Mouse (Mus musculus) heart, embryonic 16.5 days (tissue): Measurements from ENCODE around the gene Atp1a2. TPM values are rescaled to one million over a fixed set of nuclear protein-coding genes. Genes with fewer than 3 reads are reported as not detected.

Experiments
- ATAC-seq: fragments of 200-750 bp; cut with Nextera tagmentation; replicated peaks from 2 replicates; pipeline ENCODE4 v1.8.0; 2017; ENCODE audit warnings: moderate number of reproducible peaks; ENCODE audit not compliant: insufficient read depth, low FRiP score; ENCODE audit errors: extremely low read depth
- H3K27ac ChIP-seq: fragments of 300-500 bp; sonication (generic); 2 replicates; pipeline ENCODE4 v1.5.1; 2014; ENCODE audit warnings: mild to moderate bottlenecking, low read length, control low read depth, moderate library complexity
- H3K27me3 ChIP-seq: fragments of 300-500 bp; sonication (generic); 2 replicates; pipeline ENCODE4 v1.6.1; 2014; ENCODE audit warnings: low read length, mixed read lengths; ENCODE audit not compliant: control insufficient read depth, insufficient read depth
- H3K36me3 ChIP-seq: fragments of 300-500 bp; sonication (generic); 2 replicates; pipeline ENCODE4 v1.6.1; 2014; ENCODE audit not compliant: control insufficient read depth, insufficient read depth
- H3K4me1 ChIP-seq: fragments of 300-500 bp; sonication (generic); 2 replicates; pipeline ENCODE4 v1.6.1; 2014; ENCODE audit warnings: low read length, mixed read lengths; ENCODE audit not compliant: control insufficient read depth, insufficient read depth
- H3K4me2 ChIP-seq: fragments of 300-500 bp; sonication (generic); 2 replicates; pipeline ENCODE4 v1.6.1; 2014; ENCODE audit warnings: low read depth, mild to moderate bottlenecking, control low read depth, low read length
- H3K4me3 ChIP-seq: fragments of 300-500 bp; sonication (generic); 2 replicates; pipeline ENCODE4 v1.5.1; 2014; ENCODE audit warnings: mild to moderate bottlenecking, control low read depth, low read length
- H3K9ac ChIP-seq: fragments of 300-500 bp; sonication (generic); 2 replicates; pipeline ENCODE4 v1.6.1; 2014; ENCODE audit warnings: low read length, control low read depth
- H3K9me3 ChIP-seq: fragments of 300-500 bp; sonication (generic); replicated peaks from 2 replicates; pipeline ENCODE4 v1.6.1; 2016; ENCODE audit warnings: low read length; ENCODE audit not compliant: control insufficient read depth
- WGBS: fragments of 180-500 bp; shearing (Covaris S2); extraction: QIAGEN DNeasy Blood & Tissue Kit; methylation state at CpG from one replicate; pipeline ENCODE4 v1.1.7; 2014; 5-methylcytosine and 5-hydroxymethylcytosine counted together
- polyA plus RNA-seq: library from polyadenylated mRNA; unstranded; fragments of >200 nt; fragmentation: Nextera tagmentation; extraction: Ambion mirVana; gene quantifications from 2 replicates; pipeline ENCODE4 v1.2.1, GENCODE M21; 2015

The Atp1a2 gene
- polyA plus RNA-seq, 1 experiment from 2014 or later = 18.7 TPM

DNA sequence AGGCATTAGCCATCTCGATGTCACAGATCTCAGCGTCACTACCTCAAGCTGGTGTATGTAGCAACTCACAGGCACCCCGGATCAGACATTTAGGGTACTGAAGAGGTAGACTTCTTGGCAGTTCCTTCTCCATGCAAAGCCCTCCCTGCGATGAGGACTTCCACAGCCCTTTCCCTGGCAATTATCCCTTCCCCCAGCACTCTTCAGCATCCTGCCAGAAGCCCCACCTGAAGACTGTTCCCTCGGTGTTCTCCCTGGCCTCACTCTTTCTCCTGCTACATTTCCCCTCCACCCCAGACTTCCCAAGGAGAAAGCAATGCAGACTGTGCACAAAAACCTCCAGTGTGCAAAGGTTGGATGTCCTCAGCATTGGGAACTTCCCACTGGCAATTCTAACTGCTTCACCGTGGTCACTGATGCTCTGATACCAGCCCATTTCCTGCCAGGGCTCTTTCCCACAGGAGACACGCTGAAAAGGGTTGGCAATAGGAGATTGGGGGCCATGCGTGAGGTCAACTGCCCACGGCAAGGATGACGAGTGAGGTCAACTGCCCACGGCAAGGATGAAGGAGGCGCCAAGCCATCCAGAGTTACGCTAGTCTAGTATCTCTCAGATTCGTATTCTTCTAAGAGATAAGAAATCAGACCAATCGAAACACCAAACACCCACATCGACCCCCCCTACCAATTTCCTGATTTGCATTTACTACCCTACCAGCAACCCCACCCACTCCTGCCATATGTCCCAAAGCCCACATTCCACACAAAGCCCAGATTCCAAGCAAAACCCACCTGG is 29.5 kb upstream of the Atp1a2 start:
- Histone ChIP-seq H3K4me1 (peaks cover 2% of the 10 kb centered on the region; the same call in 1 of the 2 replicates), H3K27ac (no peak overlapping the region), H3K4me2 (no peak overlapping the region), H3K36me3 (no peaks in the 10 kb centered on the region), H3K9ac (no peak overlapping the region), H3K9me3 (peaks cover 4% of the 10 kb centered on the region), H3K27me3 (peaks cover 61% of the 10 kb centered on the region), H3K4me3 (no peak overlapping the region)
- no peak for ATAC-seq
- WGBS = 76% methylated on average over 16 of the region's 16 CpGs

DNA sequence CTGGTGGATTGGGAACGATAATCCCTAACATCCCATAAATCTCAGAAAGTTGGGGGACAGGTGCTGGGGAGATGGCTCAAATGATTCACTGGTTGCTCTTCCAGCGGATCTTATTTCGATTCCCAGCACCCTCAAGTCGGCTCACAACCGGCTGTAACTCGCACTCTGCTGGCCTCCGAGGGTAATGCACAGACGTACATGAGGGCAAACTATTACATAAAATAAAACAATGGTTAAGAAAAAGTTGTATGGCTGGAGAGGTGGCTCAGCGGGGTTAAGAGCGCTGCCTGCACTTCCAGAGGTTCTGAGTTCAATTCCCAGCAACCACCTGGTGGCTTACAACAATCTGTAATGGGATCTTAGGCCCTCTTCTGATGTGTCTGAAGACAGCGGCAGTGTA is 28.8 kb upstream of the Atp1a2 start:
- Histone ChIP-seq H3K27ac (no peak overlapping the region), H3K9me3 (peaks cover 4% of the 10 kb centered on the region), H3K36me3 (no peaks in the 10 kb centered on the region), H3K4me1 (peaks cover 2% of the 10 kb centered on the region; the same call in 1 of the 2 replicates), H3K27me3 (peaks cover 58% of the 10 kb centered on the region), H3K4me3 (peak overlapping the region; percentile 58), H3K4me2 (peak overlapping the region; percentile 88), H3K9ac (no peak overlapping the region)
- 52% methylated on average over 11 of the region's 11 CpGs for WGBS
- ATAC-seq = no peak

DNA sequence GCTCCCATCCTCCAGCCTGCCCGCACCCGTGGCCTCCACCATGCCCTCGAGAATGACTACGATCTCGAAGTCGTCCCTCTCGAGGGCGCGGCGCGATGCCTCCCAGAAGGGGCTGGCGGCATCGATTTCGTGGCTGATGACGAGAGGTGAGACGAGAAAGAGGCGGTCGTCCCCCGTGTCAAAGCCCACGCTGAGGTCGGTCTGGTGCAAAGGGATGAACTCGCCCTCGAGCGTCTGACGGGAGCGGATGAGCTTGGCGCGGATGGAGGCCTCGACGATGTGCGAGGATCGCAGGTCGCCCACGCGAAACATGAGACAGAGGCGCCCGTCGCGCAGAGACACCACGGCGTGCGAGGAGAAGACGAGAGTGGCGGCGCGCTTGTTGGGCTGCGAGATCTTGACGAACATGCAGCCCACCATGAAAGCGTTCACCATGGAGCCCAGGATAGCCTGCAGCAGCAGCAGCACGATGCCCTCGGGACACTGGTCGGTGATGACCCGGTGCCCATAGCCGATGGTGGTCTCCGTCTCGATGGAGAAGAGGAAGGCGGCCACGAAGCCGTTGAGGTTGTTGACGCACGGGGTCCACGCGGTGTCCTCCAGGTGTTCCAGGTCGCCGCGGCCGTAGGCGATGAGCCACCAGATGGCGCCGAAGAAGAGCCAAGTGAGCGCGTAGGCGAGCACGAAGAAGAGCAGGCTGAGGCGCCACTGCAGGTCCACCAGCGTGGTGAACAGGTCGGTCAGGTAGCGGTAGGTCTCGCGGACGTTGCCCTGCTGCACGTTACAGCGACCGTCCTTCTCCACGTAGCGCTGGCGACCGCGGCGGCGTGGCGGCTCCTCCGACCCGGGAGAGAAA is 28.0 kb upstream of the Atp1a2 start:
- 0 out of 2 replicates have a peak, but pooled peaks have one; percentile 22 for ATAC-seq
- 14% methylated on average over 94 of the region's 94 CpGs for WGBS

DNA sequence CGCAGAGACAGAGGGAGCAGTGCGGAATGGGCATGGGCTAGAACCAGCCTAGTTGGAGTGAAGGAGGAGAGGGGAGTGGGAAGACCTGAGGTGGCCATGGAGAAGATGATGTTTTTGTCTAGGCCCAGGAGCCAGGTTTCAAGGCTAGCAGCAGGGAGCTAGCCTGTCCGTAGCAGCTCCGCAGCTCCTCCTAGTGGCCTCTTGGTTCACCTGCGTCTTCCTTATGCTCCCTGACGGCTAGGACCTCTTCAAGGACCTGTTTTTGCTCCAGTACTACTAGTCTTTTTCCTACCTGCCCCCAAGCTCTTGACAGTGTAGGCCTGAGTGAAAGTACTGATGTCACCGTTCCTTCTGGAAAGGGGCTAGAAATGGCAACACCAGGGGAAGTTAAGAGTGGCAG is 26.9 kb upstream of the Atp1a2 start:
- H3K9ac ChIP-seq = no peak overlapping the region
- no peak overlapping the region for H3K4me3 ChIP-seq
- no peaks in the 10 kb centered on the region for H3K36me3 ChIP-seq
- H3K4me2 ChIP-seq = no peak overlapping the region
- H3K4me1 ChIP-seq = peaks cover 2% of the 10 kb centered on the region; the same call in 1 of the 2 replicates
- ATAC-seq = no peak; the same call in 1 of the 2 replicates
- WGBS = 10% methylated on average over 7 of the region's 7 CpGs
- peaks cover 51% of the 10 kb centered on the region for H3K27me3 ChIP-seq
- no peak overlapping the region for H3K27ac ChIP-seq
- peaks cover 4% of the 10 kb centered on the region for H3K9me3 ChIP-seq

More for the DNA sequence above, 28.0 kb upstream of the Atp1a2 start:
- peaks cover 4% of the 10 kb centered on the region for H3K9me3 ChIP-seq
- peak overlapping the region; percentile 88 for H3K4me2 ChIP-seq
- peak overlapping the region; percentile 58 for H3K4me3 ChIP-seq
- H3K9ac ChIP-seq = peak overlapping the region; percentile 60; the same call in 1 of the 2 replicates
- H3K27me3 ChIP-seq = peaks cover 56% of the 10 kb centered on the region
- H3K4me1 ChIP-seq = peaks cover 2% of the 10 kb centered on the region; the same call in 1 of the 2 replicates
- no peak overlapping the region for H3K27ac ChIP-seq
- no peaks in the 10 kb centered on the region for H3K36me3 ChIP-seq

DNA sequence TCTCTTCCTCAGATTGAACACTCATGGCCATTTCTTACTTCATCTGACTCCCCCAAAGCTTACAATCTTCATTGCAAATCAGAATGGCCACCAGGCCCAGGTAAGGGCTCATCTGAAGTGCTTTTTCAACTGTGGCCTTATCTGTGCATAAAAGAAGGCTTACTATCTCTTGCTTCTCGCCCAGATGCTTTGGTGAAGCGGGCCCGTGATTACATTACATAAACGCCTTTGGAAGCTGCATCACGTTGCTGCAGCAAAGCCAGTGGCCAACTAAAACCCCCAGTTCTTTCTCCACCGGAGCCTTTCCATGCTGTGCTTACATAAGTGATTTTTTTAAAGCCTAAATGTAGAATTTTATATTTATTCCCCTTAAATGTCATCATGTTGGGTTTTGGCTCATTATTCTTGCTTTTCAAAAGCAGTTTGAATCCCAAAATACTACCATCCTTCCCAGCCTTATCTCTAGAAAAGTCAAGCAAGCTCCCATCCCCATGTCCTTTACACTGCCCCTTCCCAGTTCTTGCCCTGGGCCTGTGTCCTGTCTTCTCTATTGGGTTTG is 26.0 kb upstream of the Atp1a2 start:
- no peak overlapping the region for H3K9ac ChIP-seq
- H3K4me1 ChIP-seq = peaks cover 2% of the 10 kb centered on the region; the same call in 1 of the 2 replicates
- 62% methylated on average over 6 of the region's 6 CpGs for WGBS
- H3K4me2 ChIP-seq = no peak overlapping the region
- peaks cover 43% of the 10 kb centered on the region for H3K27me3 ChIP-seq
- H3K4me3 ChIP-seq = no peak overlapping the region
- H3K36me3 ChIP-seq = no peaks in the 10 kb centered on the region
- peaks cover 4% of the 10 kb centered on the region for H3K9me3 ChIP-seq
- no peak for ATAC-seq
- no peak overlapping the region for H3K27ac ChIP-seq

DNA sequence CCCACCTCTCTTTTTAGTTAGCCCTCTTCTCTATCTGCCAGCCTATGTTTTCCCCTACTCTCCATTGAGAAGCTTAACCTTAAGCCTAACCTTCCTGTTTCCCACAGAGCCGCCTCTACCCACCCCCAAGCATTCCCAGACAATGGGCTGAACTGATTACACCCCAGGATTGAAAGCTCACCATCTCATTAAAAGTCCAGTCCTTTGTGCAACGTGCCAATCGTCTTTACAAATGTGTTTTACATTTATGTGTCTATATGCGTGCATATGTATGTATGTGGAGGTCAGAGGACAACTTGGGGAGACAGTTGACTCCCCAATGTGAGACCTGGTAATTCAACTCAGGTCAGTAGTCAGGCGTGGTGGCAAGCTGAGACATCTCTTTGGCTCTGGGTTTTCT is 25.4 kb upstream of the Atp1a2 start:
- no peak overlapping the region for H3K9ac ChIP-seq
- no peak overlapping the region for H3K4me3 ChIP-seq
- peaks cover 37% of the 10 kb centered on the region for H3K27me3 ChIP-seq
- 43% methylated on average over 5 of the region's 5 CpGs for WGBS
- H3K4me2 ChIP-seq = no peak overlapping the region
- no peak overlapping the region for H3K27ac ChIP-seq
- no peaks in the 10 kb centered on the region for H3K36me3 ChIP-seq
- H3K4me1 ChIP-seq = peaks cover 2% of the 10 kb centered on the region; the same call in 1 of the 2 replicates
- no peak for ATAC-seq
- H3K9me3 ChIP-seq = peaks cover 4% of the 10 kb centered on the region

DNA sequence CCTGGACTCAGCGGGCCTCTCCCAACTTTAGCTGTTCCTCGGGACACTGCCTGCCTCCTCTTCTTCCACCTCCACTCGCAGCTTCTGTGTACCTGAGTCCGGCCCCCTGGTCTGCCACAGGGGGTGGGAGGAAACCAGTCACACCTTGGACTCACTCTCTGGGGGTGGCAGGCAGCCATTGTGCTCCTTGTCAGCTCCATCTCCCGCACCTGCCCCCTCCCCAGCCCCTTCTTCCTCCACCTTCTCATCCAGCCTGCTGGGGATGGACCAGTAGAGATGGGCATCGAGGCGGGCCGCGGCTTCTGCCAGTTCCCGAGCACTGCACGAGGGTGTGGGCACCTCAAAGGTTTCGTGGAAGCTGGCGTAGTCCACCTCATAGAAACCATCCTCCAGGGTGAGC is 24.9 kb upstream of the Atp1a2 start:
- ATAC-seq = no peak
- H3K27ac ChIP-seq = no peak overlapping the region

DNA sequence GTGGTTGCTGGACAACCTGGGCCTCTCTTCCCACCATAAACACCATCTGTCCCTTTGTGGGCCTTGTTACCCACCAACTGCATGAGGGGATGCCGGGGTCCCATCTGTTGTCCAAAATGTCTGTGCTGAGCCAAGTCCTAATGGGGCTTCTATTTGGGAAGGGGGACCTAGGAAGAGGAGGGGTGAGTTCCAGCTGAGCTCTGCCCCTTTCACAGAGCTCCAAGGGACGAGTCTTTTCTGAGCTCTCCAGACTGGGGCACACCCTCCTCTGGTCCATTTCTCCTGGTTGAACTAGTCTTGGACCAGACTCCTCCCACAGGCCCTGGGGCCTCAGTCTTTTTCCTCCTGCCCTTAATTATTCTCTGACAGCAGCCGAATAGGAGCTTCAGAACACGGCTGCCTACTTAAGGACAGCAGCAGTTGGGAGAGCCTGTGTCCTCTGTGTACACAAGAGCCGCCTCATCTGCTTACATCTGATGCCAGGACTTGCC is 22.1 kb upstream of the Atp1a2 start:
- H3K4me1 ChIP-seq = no peaks in the 10 kb centered on the region
- no peak for ATAC-seq
- WGBS = 61% methylated on average over 5 of the region's 5 CpGs

More for the DNA sequence above, 24.9 kb upstream of the Atp1a2 start:
- 48% methylated on average over 13 of the region's 13 CpGs for WGBS
- Histone ChIP-seq H3K9me3 (peaks cover 4% of the 10 kb centered on the region), H3K4me2 (no peak overlapping the region), H3K27me3 (peaks cover 31% of the 10 kb centered on the region), H3K4me1 (peaks cover 2% of the 10 kb centered on the region; the same call in 1 of the 2 replicates), H3K36me3 (no peaks in the 10 kb centered on the region), H3K4me3 (no peak overlapping the region), H3K9ac (no peak overlapping the region)

More for the DNA sequence above, 22.1 kb upstream of the Atp1a2 start:
- no peaks in the 10 kb centered on the region for H3K9me3 ChIP-seq
- H3K9ac ChIP-seq = no peak overlapping the region
- H3K4me3 ChIP-seq = no peak overlapping the region
- H3K36me3 ChIP-seq = no peaks in the 10 kb centered on the region
- no peak overlapping the region for H3K4me2 ChIP-seq
- H3K27me3 ChIP-seq = peaks cover 6% of the 10 kb centered on the region; the same call in 1 of the 2 replicates
- H3K27ac ChIP-seq = no peak overlapping the region
